Mouse (Mus musculus) ES-E14 (cell line): ENCODE results near the gene Aoc3.

ENCODE experiments used
- CHD2 ChIP-seq: IDR thresholded peaks from 2 replicates; pipeline ENCODE4 v1.6.1; 2014; ENCODE audit warnings: mild to moderate bottlenecking, low read depth, low read length, inconsistent platforms
- HCFC1 ChIP-seq: IDR thresholded peaks from 2 replicates; pipeline ENCODE4 v1.6.1; 2012; ENCODE audit warnings: low read length, inconsistent platforms, borderline replicate concordance; ENCODE audit not compliant: insufficient read depth
- MAFK ChIP-seq: IDR thresholded peaks from 2 replicates; pipeline ENCODE4 v1.6.1; 2014; ENCODE audit warnings: mild to moderate bottlenecking, low read depth, low read length, inconsistent platforms; ENCODE audit not compliant: insufficient read depth
- ZC3H11A ChIP-seq: IDR thresholded peaks from 2 replicates; pipeline ENCODE4 v1.6.1; 2012; ENCODE audit warnings: low read depth, mild to moderate bottlenecking, inconsistent platforms, low read length, borderline replicate concordance
- ZNF384 ChIP-seq: IDR thresholded peaks from 2 replicates; pipeline ENCODE4 v1.6.1; 2012; ENCODE audit warnings: low read depth, low read length, inconsistent platforms

GRCm38 (mm10) chr11:101302004-101302798 is 28.2 kb upstream of the Aoc3 start, which contains the start of gene Becn1:
- TF ChIP-seq CHD2 (no peak), MAFK (no peak), ZC3H11A (no peak), ZNF384 (no peak), HCFC1 (no peak)
